Mouse (Mus musculus): ENCODE results near the gene Atf1. TPM values are rescaled to one million over a fixed set of nuclear protein-coding genes. Genes with fewer than 3 reads are reported as not detected.

The Atf1 gene
- polyA plus RNA-seq, 1 experiment, result 83.1 TPM

- TF ChIP-seq GATA1 (IDR thresholded peaks at IDR 0.05; ENCODE audit: low read length), result no peak
Observed at GRCm38 (mm10) chr15:100231616-100232525, 4.3 kb downstream of the Atf1 start.

DNA sequence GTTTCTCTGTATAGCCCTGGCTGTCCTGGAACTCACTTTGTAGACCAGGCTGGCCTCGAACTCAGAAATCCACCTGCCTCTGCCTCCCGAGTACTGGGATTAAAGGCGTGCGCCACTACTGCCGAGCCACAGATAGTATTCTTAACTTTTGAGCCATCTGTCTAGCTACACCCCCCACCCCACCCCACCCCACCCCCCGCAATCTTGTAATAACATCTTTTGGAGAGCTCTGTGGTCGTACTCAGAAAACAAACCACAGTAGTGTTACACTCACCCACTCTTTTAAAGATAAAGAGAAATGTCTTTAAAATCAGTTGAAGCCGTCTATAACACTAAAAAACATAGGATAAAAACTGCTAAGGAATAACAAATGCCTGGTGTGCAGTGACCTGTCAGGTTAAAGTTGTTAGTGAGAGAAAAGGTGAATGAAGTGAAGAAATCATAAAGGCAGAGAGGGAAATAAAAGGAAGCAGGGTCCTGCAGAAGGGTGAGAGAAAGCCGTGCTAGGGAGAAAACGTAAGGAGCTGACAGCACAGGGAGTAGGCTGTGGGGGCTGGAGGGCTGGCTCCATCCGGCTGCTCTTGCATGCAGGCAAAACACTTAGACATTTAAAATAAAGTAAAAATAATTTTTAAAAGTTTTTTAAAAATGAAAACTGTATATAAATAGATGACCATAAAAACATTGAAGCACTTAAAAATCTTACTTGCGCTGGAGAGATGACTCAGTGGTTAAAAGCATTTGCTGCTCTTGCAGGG is 7.8 kb downstream of the Atf1 start:
- no peak for TF ChIP-seq GATA1 (IDR thresholded peaks at IDR 0.05; ENCODE audit: low read length)

- no peak for TF ChIP-seq GATA1 (IDR thresholded peaks at IDR 0.05; ENCODE audit: low read length)
Observed at GRCm38 (mm10) chr15:100236952-100237351, 9.3 kb downstream of the Atf1 start.

DNA sequence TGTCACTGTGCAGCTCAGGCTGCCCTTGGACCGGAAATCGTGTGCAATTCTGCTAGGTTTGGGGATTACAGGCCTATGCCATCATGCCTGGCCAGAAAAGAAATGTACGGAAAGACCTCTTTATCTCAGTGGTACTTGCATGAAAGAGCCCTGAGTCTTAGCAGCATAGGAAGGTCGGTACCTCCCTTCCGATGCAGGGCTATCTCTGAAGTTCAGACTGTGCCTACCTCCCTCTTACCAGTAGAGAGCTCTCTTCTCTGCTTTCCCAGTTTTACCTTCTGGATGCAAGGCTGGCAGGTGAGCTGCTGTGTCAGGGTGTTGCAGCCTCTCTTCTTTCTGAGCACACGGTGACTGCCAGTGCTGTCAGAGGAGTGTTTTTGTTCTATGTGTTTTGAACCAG is 14.2 kb downstream of the Atf1 start:
- TF ChIP-seq GATA1 (IDR thresholded peaks at IDR 0.05; ENCODE audit: low read length), result no peak

- TF ChIP-seq GATA1 (IDR thresholded peaks at IDR 0.05; ENCODE audit: low read length), result no peak
Observed at GRCm38 (mm10) chr15:100245951-100246350, 18.3 kb downstream of the Atf1 start.

GRCm38 (mm10) chr15:100247296-100247695 is 19.7 kb downstream of the Atf1 start:
- no peak for TF ChIP-seq GATA1 (IDR thresholded peaks at IDR 0.05; ENCODE audit: low read length)

DNA sequence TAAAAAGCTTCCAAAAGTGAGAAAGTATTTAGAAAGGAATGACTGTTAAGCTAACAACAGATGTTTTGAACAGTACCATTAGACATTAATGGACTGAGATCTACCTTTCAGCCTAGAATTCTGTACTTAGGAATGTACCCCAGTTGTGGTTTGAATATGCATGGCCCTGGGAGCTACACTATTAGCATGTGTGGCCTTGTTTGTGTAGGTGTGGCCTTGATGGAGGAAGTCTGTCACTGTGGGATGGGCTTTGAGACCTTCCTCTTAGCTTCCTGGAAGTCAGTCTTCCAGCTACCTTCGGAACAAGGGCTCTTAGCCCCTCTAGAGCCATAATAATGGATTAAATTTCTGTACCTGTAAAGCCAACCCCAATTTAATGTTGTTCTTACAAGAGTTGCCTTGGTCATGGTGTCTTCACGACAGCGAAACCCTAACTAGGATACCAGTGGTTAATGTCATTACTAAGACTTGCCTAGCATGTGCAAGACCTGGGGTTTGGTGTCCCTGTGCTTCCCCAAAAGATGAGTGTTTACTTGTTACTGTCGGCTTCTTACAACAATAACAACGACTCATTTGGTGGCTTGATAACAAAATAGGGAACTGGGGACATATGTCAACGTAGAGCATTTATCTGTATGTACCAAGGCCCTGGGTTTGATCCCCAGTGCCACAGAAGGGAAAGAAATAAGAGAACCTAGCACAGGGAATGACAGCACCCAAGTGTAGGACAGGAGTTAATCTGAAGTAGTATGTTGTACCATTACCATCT is 21.2 kb downstream of the Atf1 start:
- no peak for TF ChIP-seq GATA1 (IDR thresholded peaks at IDR 0.05; ENCODE audit: low read length)

DNA sequence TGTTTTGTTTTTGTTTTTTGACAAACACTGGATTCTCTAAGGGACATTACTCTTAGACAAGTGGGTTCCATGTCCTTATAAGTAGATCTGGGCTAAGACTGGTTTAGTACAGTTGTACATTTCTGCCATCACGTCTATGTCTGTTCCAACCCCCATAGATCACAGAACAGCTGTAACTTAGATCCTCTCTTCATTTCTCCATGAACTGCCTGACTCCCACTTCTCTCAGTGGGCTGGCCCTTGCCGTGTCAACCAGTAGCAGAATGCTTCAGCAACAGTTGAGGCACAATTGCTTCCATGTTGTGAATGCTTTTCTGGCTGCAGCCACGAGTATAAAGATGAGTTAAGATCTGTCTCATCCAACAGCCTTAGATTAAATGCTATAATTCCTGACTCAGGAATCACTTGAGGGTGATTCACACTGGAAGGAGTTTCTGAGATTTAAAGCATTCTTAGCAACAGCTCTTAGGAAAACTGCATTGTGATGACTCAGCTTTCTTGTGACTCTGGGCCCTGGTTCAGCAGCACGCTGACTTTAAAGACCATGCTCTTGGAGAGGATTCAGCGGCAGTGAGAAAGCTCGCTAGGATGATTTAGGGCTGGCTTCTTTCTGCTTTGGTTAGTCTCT is 23.6 kb downstream of the Atf1 start:
- no peak for TF ChIP-seq GATA1 (IDR thresholded peaks at IDR 0.05; ENCODE audit: low read length)

DNA sequence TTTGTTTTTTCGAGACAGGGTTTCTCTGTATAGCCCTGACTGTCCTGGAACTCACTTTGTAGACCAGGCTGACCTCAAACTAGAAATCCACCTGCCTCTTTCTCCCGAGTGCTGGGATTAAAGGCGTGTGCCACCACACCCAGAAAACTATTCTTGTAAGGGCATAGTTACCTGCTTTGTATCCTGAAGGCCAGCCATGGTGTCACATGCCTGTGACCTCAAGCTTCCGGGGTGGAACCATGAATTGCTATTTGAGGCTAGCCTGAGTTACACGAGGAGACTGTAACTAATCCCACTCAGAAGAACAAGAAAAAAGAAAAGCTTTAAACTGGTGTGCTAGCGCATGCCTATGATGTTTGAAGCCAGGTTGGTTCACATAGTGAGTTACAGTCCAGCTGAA is 28.8 kb downstream of the Atf1 start:
- TF ChIP-seq GATA1 (IDR thresholded peaks at IDR 0.05; ENCODE audit: low read length), result no peak

- no peak for TF ChIP-seq GATA1 (IDR thresholded peaks at IDR 0.05; ENCODE audit: low read length)
Observed at GRCm38 (mm10) chr15:100257305-100257704, 29.7 kb downstream of the Atf1 start.

DNA sequence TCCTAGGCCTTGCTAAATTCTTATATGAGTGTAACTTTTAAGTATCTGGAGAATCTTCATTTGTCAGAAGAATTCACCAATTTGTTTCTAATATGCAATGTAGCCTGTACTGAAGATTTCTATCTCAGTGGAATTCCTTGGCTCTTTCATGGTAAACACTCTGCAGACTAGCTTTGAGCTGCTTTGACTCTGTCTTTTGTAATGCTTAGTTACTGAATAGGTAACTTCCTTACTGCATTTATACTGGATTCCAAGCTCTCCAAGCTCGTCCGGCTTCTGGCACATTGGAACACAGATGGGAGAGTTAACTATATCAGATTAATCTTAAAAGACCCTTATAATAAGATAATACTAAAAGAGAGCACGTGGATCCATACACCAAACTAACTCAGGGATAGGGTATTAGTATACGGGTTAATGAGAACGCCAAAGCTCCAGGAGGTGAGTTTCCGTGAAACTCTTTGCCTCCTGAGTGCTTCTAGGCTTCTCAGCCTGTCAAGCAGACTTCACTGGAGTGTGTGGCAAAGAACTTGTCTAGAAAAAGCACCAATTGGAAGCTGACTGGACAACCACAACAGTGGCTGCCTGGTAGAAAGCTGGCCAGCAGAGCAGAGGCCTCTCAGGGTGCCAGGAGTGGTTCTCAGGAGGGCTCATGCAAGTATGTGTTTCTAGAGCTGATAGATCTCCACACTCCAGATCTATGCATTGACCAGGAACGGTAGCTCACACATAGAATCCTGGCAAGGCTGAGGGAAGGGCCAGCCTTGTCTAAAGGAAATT is 31.2 kb downstream of the Atf1 start:
- TF ChIP-seq GATA1 (IDR thresholded peaks at IDR 0.05; ENCODE audit: low read length), result no peak

GRCm38 (mm10) chr15:100263246-100263905 is 35.8 kb downstream of the Atf1 start:
- no peak for TF ChIP-seq GATA1 (IDR thresholded peaks at IDR 0.05; ENCODE audit: low read length)

- TF ChIP-seq GATA1 (IDR thresholded peaks at IDR 0.05; ENCODE audit: low read length), result no peak
Observed at GRCm38 (mm10) chr15:100265586-100266325, 38.1 kb downstream of the Atf1 start.
